Mouse (Mus musculus) CH12.LX (cell line): ENCODE measurements around the gene Olfr315. TPM values are rescaled to one million over a fixed set of nuclear protein-coding genes. Genes with fewer than 3 reads are reported as not detected.

Experiments
- DNase-seq: peaks from one replicate; pipeline ENCODE4 v3.0.0-alpha.2; 2013; ENCODE audit errors: extremely low read depth
- H3K27ac ChIP-seq: 2 replicates; pipeline ENCODE4 v1.5.1; 2012; ENCODE audit warnings: low read depth, mild to moderate bottlenecking, control low read depth, moderate library complexity; ENCODE audit not compliant: insufficient read depth
- H3K27me3 ChIP-seq: replicated peaks from 2 replicates; pipeline ENCODE3; 2012; ENCODE audit warnings: inconsistent platforms
- H3K36me3 ChIP-seq, 2 experiments: replicated peaks in 1 of 2; 2 replicates each; pipeline versions ENCODE3 to v1.6.1; 2012; ENCODE audit warnings: inconsistent platforms in 1 of 2, low read length in 1 of 2, mild to moderate bottlenecking in 1 of 2, mixed read lengths in 1 of 2, moderate library complexity in 1 of 2; ENCODE audit not compliant: control insufficient read depth in 1 of 2, insufficient read depth in 1 of 2
- H3K4me1 ChIP-seq, 2 experiments: 2 replicates each; pipeline ENCODE4 v1.6.1; 2012; ENCODE audit warnings: inconsistent platforms in 1 of 2, moderate library complexity in 1 of 2; ENCODE audit not compliant: insufficient read depth in 2 of 2, control insufficient read depth in 1 of 2
- H3K4me2 ChIP-seq: 2 replicates; pipeline ENCODE4 v1.6.1; 2012; ENCODE audit warnings: low read depth, mild to moderate bottlenecking, control low read depth; ENCODE audit not compliant: poor library complexity, insufficient read depth, severe bottlenecking
- H3K4me3 ChIP-seq, 3 experiments: fragments of 150-350 bp in 1 of 3; sonication (generic) in 1 of 3; replicated peaks in 1 of 3; 2 replicates each; pipeline versions ENCODE3 to v1.5.1; 2011 to 2012; ENCODE audit warnings: low read depth in 2 of 3, low read length in 2 of 3, mild to moderate bottlenecking in 2 of 3, moderate library complexity in 2 of 3, control low read depth in 1 of 3, improper control_type of control experiment in 1 of 3, inconsistent platforms in 1 of 3, mixed read lengths in 1 of 3; ENCODE audit not compliant: poor library complexity in 1 of 3
- H3K79me2 ChIP-seq: replicated peaks from 2 replicates; pipeline ENCODE4 v1.6.1; 2012; ENCODE audit warnings: mild to moderate bottlenecking, moderate library complexity; ENCODE audit not compliant: control insufficient read depth, poor library complexity, insufficient read depth, severe bottlenecking; ENCODE audit errors: extremely low read depth
- H3K9ac ChIP-seq: 2 replicates; pipeline ENCODE4 v1.6.1; 2012; ENCODE audit warnings: low read depth, mild to moderate bottlenecking, control low read depth, moderate library complexity; ENCODE audit not compliant: insufficient read depth
- H3K9me3 ChIP-seq: replicated peaks from 2 replicates; pipeline ENCODE3; 2012; ENCODE audit warnings: low read length, inconsistent platforms, mixed read lengths
- BHLHE40 ChIP-seq: IDR thresholded peaks from 2 replicates; pipeline ENCODE4 v1.6.1; 2011; ENCODE audit warnings: mild to moderate bottlenecking, low read depth, low read length, improper control_type of control experiment
- CHD2 ChIP-seq: IDR thresholded peaks from 2 replicates; pipeline ENCODE4 v1.6.1; 2011; ENCODE audit warnings: low read length, improper control_type of control experiment
- CTCF ChIP-seq, 2 experiments: IDR thresholded peaks in 1 of 2; conservative IDR thresholded peaks in 1 of 2; 2 replicates each; pipeline ENCODE4 v1.5.1; 2011 to 2012; ENCODE audit warnings: low read depth in 2 of 2, low read length in 2 of 2, improper control_type of control experiment in 1 of 2, inconsistent platforms in 1 of 2, mild to moderate bottlenecking in 1 of 2, moderate library complexity in 1 of 2
- E2F4 ChIP-seq: IDR thresholded peaks from 2 replicates; pipeline ENCODE4 v1.6.1; 2011; ENCODE audit warnings: low read depth, low read length, improper control_type of control experiment; ENCODE audit not compliant: insufficient replicate concordance
- ELF1 ChIP-seq: IDR thresholded peaks from 2 replicates; pipeline ENCODE4 v1.6.1; 2014; ENCODE audit warnings: low read depth, mild to moderate bottlenecking, inconsistent platforms, low read length, improper control_type of control experiment
- EP300 ChIP-seq: IDR thresholded peaks from 2 replicates; pipeline ENCODE4 v1.6.1; 2011; ENCODE audit warnings: low read length, improper control_type of control experiment
- HCFC1 ChIP-seq: IDR thresholded peaks from 2 replicates; pipeline ENCODE4 v1.6.1; 2012; ENCODE audit warnings: low read depth, mild to moderate bottlenecking, inconsistent platforms, low read length, improper control_type of control experiment
- IRF4 ChIP-seq: IDR thresholded peaks from 2 replicates; pipeline ENCODE4 v1.6.1; 2014; ENCODE audit warnings: low read depth, mild to moderate bottlenecking, inconsistent platforms, low read length, improper control_type of control experiment
- JUN ChIP-seq: IDR thresholded peaks from 2 replicates; pipeline ENCODE4 v1.6.1; 2011; ENCODE audit warnings: low read depth, mild to moderate bottlenecking, low read length, improper control_type of control experiment, moderate library complexity; ENCODE audit not compliant: insufficient read depth
- KAT2A ChIP-seq: IDR thresholded peaks from 2 replicates; pipeline ENCODE4 v1.6.1; 2012; ENCODE audit warnings: low read length, improper control_type of control experiment, inconsistent platforms; ENCODE audit not compliant: insufficient replicate concordance
- MAX ChIP-seq: IDR thresholded peaks from 2 replicates; pipeline ENCODE4 v1.6.1; 2011; ENCODE audit warnings: low read length, improper control_type of control experiment
- MAZ ChIP-seq: IDR thresholded peaks from 2 replicates; pipeline ENCODE4 v1.6.1; 2012; ENCODE audit warnings: low read depth, mild to moderate bottlenecking, inconsistent platforms, low read length, improper control_type of control experiment, moderate library complexity
- MEF2A ChIP-seq: IDR thresholded peaks from 2 replicates; pipeline ENCODE4 v1.6.1; 2014; ENCODE audit warnings: low read depth, mild to moderate bottlenecking, inconsistent platforms, low read length, improper control_type of control experiment, borderline replicate concordance
- MXI1 ChIP-seq: IDR thresholded peaks from 2 replicates; pipeline ENCODE4 v1.6.1; 2011; ENCODE audit warnings: mild to moderate bottlenecking, low read depth, low read length, improper control_type of control experiment
- MYC ChIP-seq: IDR thresholded peaks from 2 replicates; pipeline ENCODE4 v1.6.1; 2011; ENCODE audit warnings: low read depth, mild to moderate bottlenecking, improper control_type of control experiment, low read length
- POLR2A ChIP-seq: IDR thresholded peaks from 2 replicates; pipeline ENCODE4 v1.6.1; 2011; ENCODE audit warnings: low read depth, mild to moderate bottlenecking, improper control_type of control experiment, low read length
- RAD21 ChIP-seq: IDR thresholded peaks from 2 replicates; pipeline ENCODE4 v1.6.1; 2011; ENCODE audit warnings: low read depth, mild to moderate bottlenecking, low read length, improper control_type of control experiment, moderate library complexity
- RCOR1 ChIP-seq: conservative IDR thresholded peaks from 2 replicates; pipeline ENCODE4 v1.6.1; 2012; ENCODE audit warnings: low read depth, mild to moderate bottlenecking, inconsistent platforms, low read length, improper control_type of control experiment
- SMC3 ChIP-seq: IDR thresholded peaks from 2 replicates; pipeline ENCODE4 v1.6.1; 2011; ENCODE audit warnings: low read depth, low read length, improper control_type of control experiment
- TCF12 ChIP-seq: IDR thresholded peaks from 2 replicates; pipeline ENCODE4 v1.6.1; 2014; ENCODE audit warnings: low read depth, mild to moderate bottlenecking, inconsistent platforms, low read length, improper control_type of control experiment
- UBTF ChIP-seq: IDR thresholded peaks from 2 replicates; pipeline ENCODE4 v1.6.1; 2012; ENCODE audit warnings: low read depth, mild to moderate bottlenecking, inconsistent platforms, low read length, improper control_type of control experiment, moderate library complexity
- USF1 ChIP-seq: IDR thresholded peaks from 2 replicates; pipeline ENCODE4 v1.6.1; 2014; ENCODE audit warnings: low read depth, mild to moderate bottlenecking, inconsistent platforms, low read length, improper control_type of control experiment
- ZC3H11A ChIP-seq: IDR thresholded peaks from 2 replicates; pipeline ENCODE4 v1.6.1; 2012; ENCODE audit warnings: low read depth, mild to moderate bottlenecking, inconsistent platforms, low read length, improper control_type of control experiment
- ZKSCAN1 ChIP-seq: IDR thresholded peaks from 2 replicates; pipeline ENCODE4 v1.6.1; 2012; ENCODE audit warnings: low read depth, inconsistent platforms, low read length, improper control_type of control experiment, borderline replicate concordance
- ZMIZ1 ChIP-seq: IDR thresholded peaks from 2 replicates; pipeline ENCODE4 v1.6.1; 2012; ENCODE audit warnings: low read depth, mild to moderate bottlenecking, inconsistent platforms, low read length, improper control_type of control experiment
- ZNF384 ChIP-seq: IDR thresholded peaks from 2 replicates; pipeline ENCODE4 v1.6.1; 2012; ENCODE audit warnings: low read depth, low read length, improper control_type of control experiment, inconsistent platforms
- dilution Hi-C: fragments of 300-500 bp; cut with MboI; formaldehyde crosslinking; loops from 2 replicates; pipeline ENCODE4 v1.14.3; 2020; ENCODE audit warnings: low sequenced_read_pairs; ENCODE audit not compliant: extremely low pct_unique_long_range_greater_than_20kb, extremely low pct_ligation_motif_present
- in situ Hi-C: fragments of 300-500 bp; cut with MboI; formaldehyde crosslinking; loops from 3 replicates; pipeline ENCODE4 v1.14.3; 2019; ENCODE audit warnings: low sequenced_read_pairs, low pct_ligation_motif_present, low pct_unique_long_range_greater_than_20kb, mixed read lengths
- polyA plus RNA-seq: library from polyadenylated mRNA; unstranded; fragments of >175 nt; gene quantifications from 2 replicates; pipeline ENCODE4 v1.2.1, GENCODE M21; 2012; ENCODE audit warnings: low read depth; ENCODE audit not compliant: insufficient read length
- total RNA-seq, 2 experiments: library from RNA; depleted of rRNA; stranded (reverse); fragments of 300-350 nt in 1 of 2; fragments of >200 nt in 1 of 2; gene quantifications; 2 replicates each; pipeline ENCODE4 v1.2.3; 2012 to 2014

The Olfr315 gene
- total and polyA plus RNA-seq, 3 experiments = not detected

DNA sequence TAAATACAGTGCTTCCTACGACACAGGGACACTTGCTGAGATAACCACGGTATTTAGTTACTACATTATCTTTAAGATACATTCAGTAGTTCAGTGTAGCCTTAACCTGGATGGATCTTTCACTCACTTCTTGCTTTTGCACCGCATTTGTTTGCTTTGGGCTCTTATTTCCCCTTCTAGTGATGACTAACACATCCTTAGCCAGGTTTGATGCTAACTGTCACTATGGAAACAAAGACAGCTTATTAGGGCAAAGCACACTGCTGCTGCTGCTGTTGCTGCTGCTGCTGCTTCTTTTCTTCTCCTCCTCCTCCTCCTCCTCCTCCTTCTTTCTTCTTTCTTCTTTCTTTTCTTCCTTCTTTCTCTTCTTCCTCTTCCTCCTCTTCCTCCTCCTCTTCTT is 16.5 kb downstream of the Olfr315 start:
- Histone ChIP-seq H3K4me1 (peaks cover 11 to 31% of the 10 kb centered on the region in 2 experiments), H3K36me3 (no peaks in the 10 kb centered on the region), H3K4me2 (peak overlapping the region; percentile 87), H3K9me3 (no peaks in the 10 kb centered on the region), H3K9ac (no peak overlapping the region), H3K79me2 (no peaks in the 10 kb centered on the region), H3K4me3 (no peak overlapping the region), H3K27ac (no peak overlapping the region), H3K27me3 (no peaks in the 10 kb centered on the region)
- in situ Hi-C loops = no loop called here
- dilution Hi-C loops = no loop called here
- TF ChIP-seq ELF1 (no peak), ZC3H11A (no peak), ZMIZ1 (no peak), RCOR1 (no peak), CTCF (conservative IDR thresholded peaks at IDR 0.05 in 1 of 2, IDR thresholded peaks at IDR 0.05 in 1 of 2; ENCODE audit: low read depth in 2 of 2, low read length in 2 of 2) (no peak), MEF2A (peak; percentile 32; the same call in 1 of the 2 replicates), USF1 (no peak), EP300 (no peak), SMC3 (no peak), ZKSCAN1 (no peak), UBTF (no peak), MAX (peak; percentile 13; the same call in 1 of the 2 replicates), CHD2 (no peak), ZNF384 (no peak), BHLHE40 (peak; percentile 10; the same call in 1 of the 2 replicates), MYC (no peak), E2F4 (no peak), MAZ (0 out of 2 replicates have a peak, but pooled peaks have one; percentile 25), JUN (no peak), HCFC1 (no peak), IRF4 (peak; percentile 56; the same call in 1 of the 2 replicates), MXI1 (peak; percentile 73; the same call in 1 of the 2 replicates), RAD21 (no peak), KAT2A (no peak), POLR2A (no peak), TCF12 (no peak)
- peak; percentile 73 for DNase-seq
